Mouse (Mus musculus) C2C12 (cell line): ENCODE data around the gene Igfbp7. TPM values are rescaled to one million over a fixed set of nuclear protein-coding genes. Genes with fewer than 3 reads are reported as not detected.

Source experiments
- H3K27me3 ChIP-seq: one replicate; pipeline ENCODE4 v1.6.1; 2011; ENCODE audit not compliant: control insufficient read depth, insufficient read depth, insufficient read length
- H3K36me3 ChIP-seq: one replicate; pipeline ENCODE4 v1.6.1; 2011; ENCODE audit not compliant: control insufficient read depth, insufficient read depth
- H3K4me3 ChIP-seq: one replicate; pipeline ENCODE4 v1.5.1; 2011; ENCODE audit warnings: mild to moderate bottlenecking, control low read depth; ENCODE audit not compliant: poor library complexity, insufficient read depth, severe bottlenecking
- H3K79me2 ChIP-seq: one replicate; pipeline ENCODE4 v1.6.1; 2011; ENCODE audit not compliant: control insufficient read depth, insufficient read depth
- H3K79me3 ChIP-seq: one replicate; pipeline ENCODE4 v1.6.1; 2011; ENCODE audit warnings: low read depth, control low read depth
- H3ac ChIP-seq: one replicate; pipeline ENCODE3; 2011; ENCODE audit warnings: low read depth; ENCODE audit not compliant: control insufficient read depth, insufficient read length
- CEBPB ChIP-seq: IDR thresholded peaks from one replicate; pipeline ENCODE4 v1.6.1; 2011; ENCODE audit warnings: low read depth, mild to moderate bottlenecking, control low read depth, moderate library complexity
- CTCF ChIP-seq: IDR thresholded peaks from one replicate; pipeline ENCODE4 v1.5.1; 2011; ENCODE audit not compliant: control insufficient read depth, insufficient read depth, insufficient read length
- FOSL1 ChIP-seq: IDR thresholded peaks from one replicate; pipeline ENCODE4 v1.8.0; 2011; ENCODE audit warnings: mild to moderate bottlenecking, low read length; ENCODE audit not compliant: poor library complexity, insufficient read depth, severe bottlenecking
- MAX ChIP-seq: IDR thresholded peaks from one replicate; pipeline ENCODE4 v1.6.1; 2011; ENCODE audit warnings: mild to moderate bottlenecking, control low read depth
- MYOD1 ChIP-seq: IDR thresholded peaks from one replicate; pipeline ENCODE4 v1.6.1; 2011; ENCODE audit warnings: low read depth; ENCODE audit not compliant: control insufficient read depth, insufficient read length
- MYOG ChIP-seq: IDR thresholded peaks from one replicate; pipeline ENCODE4 v1.6.1; 2011; ENCODE audit not compliant: control insufficient read depth, insufficient read length; ENCODE audit errors: extremely low read depth
- USF1 ChIP-seq: IDR thresholded peaks from one replicate; pipeline ENCODE4 v1.6.1; 2011; ENCODE audit warnings: low read depth, mild to moderate bottlenecking, control low read depth, moderate library complexity
- polyA plus RNA-seq: library from polyadenylated mRNA; unstranded; fragments of >200 nt; fragmentation: generic; extraction: Trizol; gene quantifications from one replicate; pipeline ENCODE4 v1.2.1, GENCODE M21; 2012; ENCODE audit warnings: missing spikeins

Gene Igfbp7
- polyA plus RNA-seq, 1 experiment = 402 TPM

GRCm38 (mm10) chr5:77357405-77358149, 50.3 kb downstream of the Igfbp7 start:
- H3ac ChIP-seq = peak overlapping the region; percentile 6
- peak overlapping the region; percentile 21 for H3K4me3 ChIP-seq
- peaks cover 5% of the 10 kb centered on the region for H3K79me3 ChIP-seq
- no peaks in the 10 kb centered on the region for H3K27me3 ChIP-seq
- H3K36me3 ChIP-seq = no peaks in the 10 kb centered on the region
- TF ChIP-seq MAX (no peak), MYOD1 (no peak), FOSL1 (no peak), USF1 (no peak), MYOG (no peak), CTCF (no peak), CEBPB (peak; percentile 68)
- peaks cover 48% of the 10 kb centered on the region for H3K79me2 ChIP-seq

- Histone ChIP-seq H3K79me2 (peaks cover 41% of the 10 kb centered on the region), H3K4me3 (no peak overlapping the region), H3K79me3 (peaks cover 4% of the 10 kb centered on the region), H3K27me3 (no peaks in the 10 kb centered on the region), H3ac (no peak overlapping the region), H3K36me3 (peaks cover 9% of the 10 kb centered on the region)
- TF ChIP-seq USF1 = no peak
- TF ChIP-seq CEBPB = no peak
- TF ChIP-seq FOSL1 = no peak
- TF ChIP-seq MYOD1 = no peak
- TF ChIP-seq CTCF = no peak
- TF ChIP-seq MYOG = no peak
- no peak for TF ChIP-seq MAX
Observed at GRCm38 (mm10) chr5:77355307-77356265, 52.3 kb downstream of the Igfbp7 start.

GRCm38 (mm10) chr5:77354361-77354787, 53.5 kb downstream of the Igfbp7 start:
- Histone ChIP-seq H3K27me3 (no peaks in the 10 kb centered on the region), H3K79me2 (peaks cover 29% of the 10 kb centered on the region), H3ac (no peak overlapping the region), H3K79me3 (peaks cover 2% of the 10 kb centered on the region), H3K36me3 (peaks cover 19% of the 10 kb centered on the region), H3K4me3 (no peak overlapping the region)
- TF ChIP-seq MYOD1 = no peak
- TF ChIP-seq CTCF = peak; percentile 85

- Histone ChIP-seq H3ac (no peak overlapping the region), H3K79me3 (no peaks in the 10 kb centered on the region)
- no peak for TF ChIP-seq MAX
- no peak for TF ChIP-seq CTCF
- TF ChIP-seq MYOD1 = no peak
- no peak for TF ChIP-seq CEBPB
- TF ChIP-seq FOSL1 = no peak
- TF ChIP-seq MYOG = no peak
- no peak for TF ChIP-seq USF1
Observed at GRCm38 (mm10) chr5:77351691-77352090, 56.1 kb downstream of the Igfbp7 start.

GRCm38 (mm10) chr5:77349971-77350658, 57.7 kb downstream of the Igfbp7 start:
- Histone ChIP-seq H3K79me2 (no peaks in the 10 kb centered on the region), H3K27me3 (no peaks in the 10 kb centered on the region), H3ac (no peak overlapping the region), H3K4me3 (no peak overlapping the region), H3K79me3 (no peaks in the 10 kb centered on the region), H3K36me3 (peaks cover 60% of the 10 kb centered on the region)
- TF ChIP-seq MYOG (no peak), CTCF (no peak), MAX (no peak), CEBPB (no peak), FOSL1 (no peak), USF1 (no peak)

More at GRCm38 (mm10) chr5:77351691-77352090, 56.1 kb downstream of the Igfbp7 start:
- peaks cover 46% of the 10 kb centered on the region for H3K36me3 ChIP-seq
- no peak overlapping the region for H3K4me3 ChIP-seq
- H3K79me2 ChIP-seq = peaks cover 5% of the 10 kb centered on the region
- H3K27me3 ChIP-seq = no peaks in the 10 kb centered on the region
